Mouse (Mus musculus): ENCODE measurements around the gene Aadacl3.

- no peak for TF ChIP-seq POLR2A (IDR thresholded peaks at IDR 0.05; ENCODE audit: low read depth, low read length)
- TF ChIP-seq CTCF (IDR thresholded peaks at IDR 0.05; ENCODE audit: extremely low read depth, insufficient read depth, insufficient read length, insufficient replicate concordance) = no peak
These were observed 24.9 kb downstream of the Aadacl3 start, which contains the start of gene 1700012P22Rik for GRCm38 (mm10) chr4:144438672-144439071.
